In the genomic region with DNA sequence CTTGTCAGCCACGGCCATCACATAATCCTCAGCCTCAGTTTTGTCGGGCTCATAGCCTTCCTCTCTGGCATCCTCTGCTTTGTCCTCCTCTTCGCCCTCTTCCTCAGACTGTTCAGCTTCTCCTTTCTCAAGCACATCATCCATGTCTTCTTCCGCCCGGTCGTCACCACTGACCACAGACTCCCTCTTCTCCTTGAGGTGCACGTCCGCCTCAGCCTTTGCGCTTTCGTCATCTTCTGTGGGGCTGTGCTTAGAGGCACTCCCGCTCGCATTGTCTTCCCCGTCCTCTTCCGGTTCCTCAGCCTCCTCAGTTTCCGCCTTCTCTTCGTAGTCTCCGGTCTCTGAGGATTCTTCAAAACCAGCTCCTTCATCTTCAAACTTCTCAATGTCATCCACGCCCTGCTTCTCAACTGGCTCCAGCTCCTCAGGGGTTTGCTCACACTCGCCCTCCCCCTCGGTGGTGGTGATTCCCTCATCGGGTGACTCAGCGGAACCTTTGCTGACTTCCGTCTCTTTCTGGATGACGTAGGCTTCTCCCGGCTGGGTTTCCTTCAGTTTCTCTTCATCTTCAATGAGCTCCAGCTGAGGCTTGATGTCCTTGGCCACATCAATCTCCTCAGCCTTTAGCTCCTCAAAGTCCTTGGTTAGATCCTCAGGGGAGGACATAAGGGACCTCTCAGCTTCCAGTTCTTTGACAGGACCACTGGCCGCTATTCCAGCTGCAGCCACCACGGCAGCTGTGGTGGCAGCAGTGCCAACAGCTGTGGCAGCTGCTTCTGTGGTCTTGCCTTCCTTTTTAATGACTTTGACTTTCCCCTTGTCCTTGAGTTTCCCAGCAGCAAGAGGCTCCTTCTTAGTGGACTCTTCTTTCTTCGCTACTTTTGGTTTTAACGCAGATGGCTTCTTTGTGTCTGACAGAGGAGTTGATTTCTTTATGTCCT, we compare ENCODE assay signal across 18 mouse cellular contexts.
DNase-seq lines count a peak whose midpoint lies in the region; TF ChIP-seq lines count a peak whose summit lies in the region.
"Had no signal": no experiment of that assay in that cellular context is flagged by ENCODE, and none has a peak within 500 bp of the region (broad histone marks: within the 10 kb centered on the region; RNA-seq: fewer than 3 reads in every experiment).

No protein-coding gene starts in this region.

- TF ChIP-seq POLR2A in myocyte (IDR thresholded peaks at IDR 0.05; ENCODE audit: insufficient read length, low read depth): peak; percentile 12

- no peak overlapping the region for H3K4me2 ChIP-seq in myocyte (ENCODE audit: low read depth)
- H3K4me2 ChIP-seq: hindbrain, embryonic 15.5 days; limb, embryonic 15.5 days; lung, embryonic 14.5 days had no signal

- H3ac ChIP-seq in myocyte (ENCODE audit: control insufficient read depth, insufficient read length): no peak overlapping the region

- no peak overlapping the region for H3K4me3 ChIP-seq in myocyte
- H3K4me3 ChIP-seq: hindbrain, embryonic 15.5 days; limb, embryonic 15.5 days had no signal

- peaks cover 97% of the 10 kb centered on the region for H3K36me3 ChIP-seq in myocyte (ENCODE audit: control insufficient read depth, insufficient read depth)

- H3K79me2 ChIP-seq in myocyte (ENCODE audit: control insufficient read depth, insufficient read depth): peaks cover 35% of the 10 kb centered on the region

- H3K27me3 ChIP-seq in myocyte (ENCODE audit: control insufficient read depth, insufficient read depth, insufficient read length): no peaks in the 10 kb centered on the region
- H3K27me3 ChIP-seq: hindbrain, embryonic 15.5 days; limb, embryonic 15.5 days had no signal

- DNase-seq in ovary, postnatal 36 days (ENCODE audit: low spot score): peak; percentile 3
- DNase-seq in ovary, postnatal 10 days (ENCODE audit: low spot score): no peak
- peak; percentile 13 for DNase-seq in CD4-positive helper T cell, adult 2 months (ENCODE audit: low read depth, low spot score)
- DNase-seq in brain, adult 2 months (ENCODE audit: low read depth, low spot score): peak; percentile 48
- DNase-seq in layer of hippocampus, adult 9-11 months: no peak
- no peak for DNase-seq in cerebellum, postnatal 10 days
- no peak for DNase-seq in heart, postnatal 36 days
- DNase-seq: adrenal gland, postnatal 25 days; cerebellum, adult 9-11 months; gastrocnemius, postnatal 25 days; heart, postnatal 14 days; kidney, postnatal 10 days; lung, embryonic 14.5 days; retina, postnatal 1 day; thymus, postnatal 25 days had no signal

- intact Hi-C loops in heart, postnatal 36 days (cut with DNase I): no loop called here

TF ChIP-seq in myocyte, 11 proteins besides CTCF, POLR2A, EP300 and RAD21:
- TF ChIP-seq CEBPB (IDR thresholded peaks at IDR 0.05; ENCODE audit: insufficient read depth, poor library complexity, severe bottlenecking): no peak
- no peak for TF ChIP-seq SRF (IDR thresholded peaks at IDR 0.05; ENCODE audit: control insufficient read depth, insufficient read length, low read depth)
- no peak for TF ChIP-seq E2F4 (IDR thresholded peaks at IDR 0.05; ENCODE audit: insufficient read depth)
- peak; percentile 94 for TF ChIP-seq TCF3 (IDR thresholded peaks at IDR 0.05; ENCODE audit: insufficient read length, low read depth)
- no peak for TF ChIP-seq TCF12 (IDR thresholded peaks at IDR 0.05; ENCODE audit: insufficient read depth, poor library complexity, severe bottlenecking)
- peak in 2 of 3 experiments; percentile 77 to 82 for TF ChIP-seq MYOG (IDR thresholded peaks at IDR 0.05; ENCODE audit: control insufficient read depth in 1 of 3, insufficient read depth in 1 of 3, insufficient read length in 2 of 3, low read depth in 2 of 3)
- TF ChIP-seq POLR2AphosphoS2 (IDR thresholded peaks at IDR 0.05; ENCODE audit: insufficient read length, low read depth): peak; percentile 72
- no peak for TF ChIP-seq USF1 (IDR thresholded peaks at IDR 0.05; ENCODE audit: low read depth)
- peak in 2 of 3 experiments; percentile 83 to 87 for TF ChIP-seq MYOD1 (IDR thresholded peaks at IDR 0.05; ENCODE audit: control insufficient read depth in 1 of 3, insufficient read length in 2 of 3, low read depth in 2 of 3)

Comparison
In these comparisons a context has a peak if more than half of its experiments do, and no peak if none do; other contexts are left out.
1. DNase-seq: peak in ovary, postnatal 36 days (single experiment), CD4-positive helper T cell, adult 2 months (single experiment) and brain, adult 2 months (single experiment); none in ovary, postnatal 10 days (single experiment), layer of hippocampus, adult 9-11 months (single experiment), cerebellum, postnatal 10 days (0 of 2) and heart, postnatal 36 days (0 of 2).